Mouse (Mus musculus) thymus, adult 2 months (tissue): ENCODE results near the gene Lias.

Experiments used
- CTCF ChIP-seq: fragments of 200-500 bp; IDR thresholded peaks from 2 replicates; pipeline ENCODE4 v1.5.1; 2012; ENCODE audit warnings: mild to moderate bottlenecking, control low read depth, low read length, moderate library complexity, borderline replicate concordance; ENCODE audit not compliant: control insufficient read depth, poor library complexity, insufficient read depth; ENCODE audit errors: extremely low read depth
- POLR2A ChIP-seq: fragments of 200-500 bp; IDR thresholded peaks from 2 replicates; pipeline ENCODE4 v1.6.1; 2012; ENCODE audit warnings: mild to moderate bottlenecking, low read length, control low read depth, moderate library complexity; ENCODE audit not compliant: control insufficient read depth, poor library complexity, insufficient read depth; ENCODE audit errors: extremely low read depth

DNA sequence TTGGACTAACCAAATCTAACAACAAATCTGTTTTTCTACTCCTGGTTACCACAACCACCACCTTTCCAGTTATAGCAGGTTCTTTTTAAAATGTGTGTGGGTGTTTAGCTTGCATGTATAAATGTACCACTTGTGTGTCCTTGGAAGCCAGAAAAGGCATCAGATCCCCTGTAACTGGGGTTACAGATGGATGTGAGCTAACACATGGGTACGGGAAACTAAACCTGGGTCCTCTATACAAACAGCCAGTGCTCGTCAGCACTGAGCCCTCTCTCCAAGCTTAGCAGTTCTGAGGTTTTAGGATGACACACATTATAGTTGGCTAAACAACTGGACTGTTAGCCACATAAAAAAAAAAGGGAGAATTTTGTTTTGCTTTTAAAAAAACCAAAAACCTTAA lies 5.6 kb upstream of the Lias start:
- TF ChIP-seq CTCF: no peak
- no peak for TF ChIP-seq POLR2A
